Mouse (Mus musculus) ZHBTc4 (cell line): Measurements from ENCODE around the gene Trmu.
A peak's percentile ranks its signal among the peaks of the same experiment; 100 is the strongest.

Source experiments
- DNase-seq: peaks from one replicate; pipeline ENCODE4 v3.0.0-alpha.2; 2011; ENCODE audit warnings: low read depth, low spot score

Trmu gene

DNA sequence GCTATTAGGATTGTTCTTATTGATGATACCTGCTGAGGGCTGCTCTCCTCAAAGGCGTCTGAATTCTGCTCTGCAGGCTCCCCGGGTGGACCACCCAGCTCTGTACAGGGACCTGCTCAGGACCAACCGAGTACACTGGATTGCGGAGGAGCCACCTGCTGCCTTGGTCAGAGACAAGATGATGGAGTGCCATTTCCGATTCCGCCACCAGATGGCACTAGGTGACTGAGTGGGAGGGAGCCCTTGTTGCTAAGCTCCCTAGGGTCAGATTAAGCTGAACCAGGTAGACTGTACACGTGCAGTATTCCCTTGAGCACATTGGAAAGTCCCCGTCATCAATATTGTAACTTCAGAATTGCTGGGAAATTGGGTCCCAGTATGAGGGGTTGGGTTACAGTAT, 17.2 kb downstream of the Trmu start:
- peak; percentile 86 for DNase-seq

- DNase-seq = no peak
Observed at GRCm38 (mm10) chr15:85897113-85897512, 18.0 kb downstream of the Trmu start.

DNA sequence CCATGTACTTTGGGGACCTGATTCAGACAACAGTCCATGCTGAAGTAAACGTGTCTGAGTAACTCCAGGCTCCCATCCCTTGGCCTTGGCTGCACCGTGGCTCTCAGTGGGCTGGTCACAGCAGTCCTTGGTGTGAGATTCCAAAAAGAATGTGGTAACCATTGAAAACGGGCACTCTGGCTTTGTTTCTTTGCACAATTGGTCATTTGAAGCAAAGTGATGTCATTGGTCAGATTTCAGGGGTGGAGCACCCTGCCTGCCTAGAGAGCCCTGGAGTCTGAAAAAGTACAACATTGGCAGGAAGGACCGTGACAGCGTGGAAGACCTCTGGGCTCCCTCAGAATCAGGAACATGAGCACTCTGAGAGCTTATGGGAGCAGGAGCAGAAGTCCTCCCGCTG, 20.3 kb downstream of the Trmu start:
- DNase-seq = no peak

DNA sequence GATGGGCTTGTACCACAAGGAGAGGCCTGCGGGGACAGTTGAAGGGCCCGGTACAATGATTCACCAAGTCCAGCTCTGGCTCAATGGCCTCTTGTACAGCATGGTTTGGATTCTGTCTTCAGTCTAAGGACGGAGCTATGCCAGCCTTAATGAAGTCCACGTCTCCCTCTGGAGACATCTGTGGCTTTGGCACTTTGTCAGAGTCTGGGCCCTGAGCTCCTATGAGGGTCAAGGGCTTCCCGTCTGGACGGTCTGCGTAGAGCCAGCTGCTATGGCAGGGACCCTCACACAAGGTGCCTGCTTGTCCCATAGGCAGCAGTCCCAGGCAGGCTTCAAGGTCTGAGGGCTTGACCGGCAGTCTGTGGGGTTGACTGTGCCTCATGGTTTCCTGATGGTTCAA, 21.2 kb downstream of the Trmu start:
- DNase-seq = no peak

DNA sequence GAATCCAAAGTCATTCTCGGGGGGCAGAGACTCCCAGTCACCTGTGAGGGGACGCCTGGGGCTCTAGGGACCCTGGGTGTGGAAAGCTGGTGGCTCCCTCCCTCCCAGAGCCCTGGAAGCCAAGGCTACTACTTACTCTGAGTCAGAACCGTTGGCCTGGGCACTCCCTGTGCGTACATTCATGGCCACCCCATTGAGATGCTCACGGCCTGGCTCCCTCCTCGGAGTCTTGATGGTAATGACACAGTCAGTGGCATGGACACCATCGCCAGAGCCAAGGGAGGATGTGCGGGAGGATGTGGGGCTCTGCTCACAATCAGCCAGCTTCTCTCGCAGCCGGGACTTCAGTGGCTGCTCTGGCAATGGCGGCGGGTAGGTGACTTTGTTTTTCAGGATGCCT, 21.7 kb downstream of the Trmu start:
- DNase-seq = no peak

GRCm38 (mm10) chr15:85902505-85902904, 23.4 kb downstream of the Trmu start:
- DNase-seq = no peak

- DNase-seq = peak; percentile 67
Observed at GRCm38 (mm10) chr15:85903826-85904225, 24.7 kb downstream of the Trmu start.

DNA sequence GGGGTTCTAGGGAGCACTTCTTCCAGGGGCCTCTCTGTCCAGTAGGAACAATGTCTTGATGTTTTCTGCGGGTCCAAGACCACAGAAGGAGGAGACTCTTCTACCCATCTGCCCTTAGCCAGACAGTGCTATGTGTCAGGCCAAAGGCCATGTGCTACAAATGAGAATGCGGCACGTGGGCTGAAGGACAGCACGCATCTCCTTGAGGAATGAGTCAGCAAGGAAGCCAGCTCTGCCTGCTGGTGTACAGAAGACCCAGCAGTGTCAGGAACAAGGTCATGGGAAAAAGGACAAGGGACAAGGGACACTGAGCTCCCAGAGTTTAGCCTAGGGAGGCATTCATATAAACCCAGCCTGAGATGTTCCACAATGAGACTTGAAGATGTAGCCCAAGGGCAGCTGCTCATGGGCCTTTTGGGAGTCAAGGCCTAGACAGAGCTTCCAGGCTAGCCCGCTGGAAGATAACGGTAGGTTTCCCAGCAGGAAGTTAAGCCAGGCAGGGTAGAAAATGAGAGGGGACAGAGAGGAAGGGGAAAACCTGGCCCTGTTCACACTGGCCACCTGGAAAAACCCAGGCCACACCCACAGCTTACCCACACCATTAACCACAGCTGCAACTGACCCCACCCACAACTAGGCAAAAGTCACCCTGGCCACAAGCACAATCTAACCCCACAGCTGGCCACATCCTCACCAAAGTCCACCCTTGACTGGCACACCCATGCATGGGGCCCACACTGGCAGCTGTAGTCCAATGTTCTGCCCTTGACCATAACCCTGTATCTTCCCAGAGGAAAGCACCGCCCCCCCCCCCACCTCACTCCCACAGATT, 29.8 kb downstream of the Trmu start:
- DNase-seq = no peak

- DNase-seq = no peak
Observed at GRCm38 (mm10) chr15:85909492-85909829, 30.3 kb downstream of the Trmu start.

DNA sequence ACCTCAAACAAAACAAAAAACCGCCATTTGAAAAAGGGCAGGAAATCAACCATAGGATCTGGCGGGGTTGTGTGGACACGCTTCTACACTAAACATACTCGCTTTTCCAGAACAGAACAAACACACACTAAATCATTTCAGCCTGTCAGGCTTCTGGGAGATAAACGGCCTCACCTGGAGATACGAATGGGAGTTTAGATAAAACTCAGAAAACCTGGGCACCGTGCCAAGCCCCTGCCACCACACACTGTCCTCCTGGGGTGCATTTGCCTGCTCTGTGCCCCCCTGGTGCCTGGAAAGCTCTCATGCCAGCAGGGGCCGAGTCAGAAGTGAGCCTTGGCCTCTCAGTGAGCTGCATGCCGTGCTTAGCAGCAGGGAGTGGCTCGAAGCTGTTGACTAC, 30.8 kb downstream of the Trmu start:
- DNase-seq = no peak

DNA sequence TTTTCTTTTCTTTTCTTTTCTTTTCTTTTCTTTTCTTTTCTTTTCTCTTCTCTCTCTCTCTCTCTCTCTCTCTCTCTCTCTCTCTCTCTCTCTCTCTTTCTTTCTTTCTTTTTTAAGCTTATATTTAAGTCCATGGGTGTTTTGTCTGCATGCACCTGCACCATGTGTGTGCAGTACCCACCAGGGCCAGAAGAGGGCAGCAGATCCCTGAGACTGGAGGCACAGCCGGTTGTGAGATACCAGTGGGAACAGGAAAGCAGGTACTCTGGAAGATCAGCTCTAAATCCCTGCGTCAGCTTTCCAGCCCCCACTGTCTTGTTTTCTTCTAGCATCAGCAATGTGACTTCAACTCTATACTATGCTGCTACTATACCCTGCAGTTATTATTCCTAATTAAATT, 34.5 kb downstream of the Trmu start:
- DNase-seq = peak; percentile 87

DNA sequence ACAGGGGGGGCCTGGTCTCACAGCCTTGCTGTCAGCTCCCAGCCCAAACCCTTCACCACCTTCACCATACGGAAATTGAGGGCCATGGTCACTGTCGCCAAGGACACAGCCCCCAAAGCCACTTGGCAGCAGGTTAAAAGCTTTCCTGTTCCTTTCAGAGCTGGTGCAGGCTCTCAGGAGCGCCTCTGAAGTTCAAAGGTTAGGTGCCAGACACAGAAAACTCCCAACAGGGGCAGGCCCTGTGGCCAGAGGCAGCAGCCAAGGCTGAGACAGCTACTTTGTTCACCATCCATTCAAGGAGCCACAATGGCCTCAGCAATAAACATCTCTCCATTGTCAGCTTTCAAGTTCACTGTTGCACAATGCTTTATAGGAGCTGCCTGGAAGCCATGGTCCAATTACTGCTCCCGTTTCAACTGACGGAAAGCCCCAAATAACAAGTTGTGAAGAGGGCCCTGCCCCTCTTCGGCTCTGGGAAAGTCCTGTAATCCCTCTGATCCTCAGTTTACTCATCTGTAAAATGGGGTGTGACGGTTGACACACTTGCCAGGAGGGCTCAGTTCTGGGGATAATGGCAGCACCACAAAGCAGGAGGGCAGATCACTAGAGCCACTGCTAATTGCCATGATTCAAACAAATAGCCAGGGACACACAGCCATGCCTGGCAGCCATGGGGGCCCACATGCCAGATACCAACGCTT, 40.2 kb downstream of the Trmu start:
- no peak for DNase-seq

DNA sequence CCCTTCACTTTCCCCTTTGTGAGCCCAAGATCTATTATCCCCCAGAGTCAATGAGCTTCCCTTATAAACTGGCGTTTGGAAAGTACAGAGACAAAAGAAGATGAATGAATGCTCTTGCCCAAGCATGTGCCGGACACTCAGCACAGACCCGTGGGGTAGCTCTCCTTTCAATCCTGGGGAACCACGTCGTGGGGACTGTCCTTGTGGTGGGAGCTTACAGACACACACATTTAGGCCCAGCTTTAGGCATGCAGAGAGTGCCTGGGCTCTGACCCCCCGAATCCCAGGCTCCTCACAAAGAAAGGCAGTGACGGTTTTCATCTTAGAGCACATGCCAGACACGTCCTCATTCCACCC, 40.8 kb downstream of the Trmu start:
- DNase-seq = no peak

DNA sequence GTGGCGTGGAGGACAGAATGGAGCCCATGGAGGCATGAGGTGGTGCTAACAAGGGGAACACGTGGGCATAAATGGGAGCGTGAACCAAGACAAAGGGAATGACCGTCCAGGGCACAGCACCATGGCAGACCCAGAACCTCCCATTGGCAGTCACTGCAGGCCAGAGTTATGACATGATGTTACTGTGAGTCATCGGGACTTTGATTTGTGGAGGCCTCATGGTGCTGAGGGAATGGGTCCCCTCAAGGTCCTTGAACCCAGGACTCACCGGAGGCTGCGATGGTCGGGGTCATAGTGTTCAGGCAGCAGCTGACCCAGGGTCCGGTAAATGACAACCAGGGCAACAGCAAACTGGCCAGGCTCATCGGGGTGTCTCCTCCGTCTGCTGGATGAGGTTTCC, 42.7 kb downstream of the Trmu start:
- DNase-seq = no peak

- no peak for DNase-seq
Observed at GRCm38 (mm10) chr15:85928161-85928560, 49.0 kb downstream of the Trmu start.

DNA sequence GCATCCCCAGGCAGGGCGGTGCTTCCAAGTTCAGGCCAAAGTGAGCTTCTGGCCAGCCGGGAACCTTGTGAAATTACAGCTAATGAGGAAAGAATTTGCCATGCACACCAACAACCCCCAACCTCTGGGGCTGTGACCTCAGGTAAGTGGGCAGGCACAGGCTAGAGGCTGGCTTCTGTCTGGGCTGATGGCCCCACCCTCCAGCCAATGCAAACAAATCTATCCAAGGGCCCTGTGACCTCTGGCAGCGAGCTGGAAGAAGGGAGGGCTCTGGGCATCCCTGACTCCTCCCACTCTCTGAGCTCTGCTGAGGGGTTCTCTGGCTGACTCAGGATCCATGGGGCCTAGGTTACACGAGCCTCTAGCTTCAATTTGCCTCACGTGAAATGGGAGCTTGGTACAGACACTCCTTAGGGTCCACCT, 56.5 kb downstream of the Trmu start:
- DNase-seq = peak; percentile 88
